Mouse (Mus musculus): ENCODE measurements at regions not wholly inside any gene's neighbourhood (a gene's known extent, or its start where the extent isn't known, plus 50 kb on each side); places are given as distances from the start of the nearest gene placed in this dataset.

- DNase-seq = no peak
These were observed 65.7 kb upstream of the Acsl4 start for GRCm38 (mm10) chrX:142456022-142456421.

GRCm38 (mm10) chrX:142464174-142464573 lies 73.8 kb upstream of the Acsl4 start:
- no peak for DNase-seq

GRCm38 (mm10) chrX:142464756-142465155 lies 74.4 kb upstream of the Acsl4 start:
- DNase-seq = no peak

- peak; percentile 33 for DNase-seq
These were observed 77.5 kb upstream of the Acsl4 start for GRCm38 (mm10) chrX:142467850-142468256.

GRCm38 (mm10) chrX:142468388-142468787 lies 78.1 kb upstream of the Acsl4 start:
- DNase-seq = no peak

- DNase-seq = peak; percentile 11
These were observed 78.8 kb upstream of the Acsl4 start for GRCm38 (mm10) chrX:142469048-142469634.

GRCm38 (mm10) chrX:142470083-142470482 lies 79.7 kb upstream of the Acsl4 start:
- no peak for DNase-seq

- no peak for DNase-seq
These were observed 91.0 kb upstream of the Acsl4 start for GRCm38 (mm10) chrX:142481203-142481815.

- DNase-seq = no peak
These were observed 97.7 kb upstream of the Acsl4 start for GRCm38 (mm10) chrX:142488078-142488477.

GRCm38 (mm10) chrX:142490093-142490717 lies 99.9 kb upstream of the Acsl4 start:
- DNase-seq = no peak

- no peak for DNase-seq
These were observed 110.8 kb upstream of the Acsl4 start for GRCm38 (mm10) chrX:142501094-142501493.

- DNase-seq = no peak
These were observed 114.6 kb upstream of the Acsl4 start for GRCm38 (mm10) chrX:142504962-142505361.

- DNase-seq = no peak
These were observed 117.1 kb upstream of the Acsl4 start for GRCm38 (mm10) chrX:142507475-142507874.

- no peak for DNase-seq
These were observed 126.2 kb upstream of the Acsl4 start for GRCm38 (mm10) chrX:142516406-142517131.

- DNase-seq = no peak
These were observed 126.9 kb upstream of the Acsl4 start for GRCm38 (mm10) chrX:142517205-142517604.

GRCm38 (mm10) chrX:142521063-142521462 lies 130.7 kb upstream of the Acsl4 start:
- DNase-seq = no peak

GRCm38 (mm10) chrX:142526953-142527352 lies 136.6 kb upstream of the Acsl4 start:
- peak; percentile 61 for DNase-seq

GRCm38 (mm10) chrX:142529892-142530291 lies 139.6 kb upstream of the Acsl4 start:
- DNase-seq = peak; percentile 14

- peak; percentile 35 for DNase-seq
These were observed 144.4 kb upstream of the Acsl4 start for GRCm38 (mm10) chrX:142534780-142535179.

GRCm38 (mm10) chrX:142535540-142535939 lies 145.2 kb upstream of the Acsl4 start:
- no peak for DNase-seq

- DNase-seq = no peak
These were observed 145.3 kb upstream of the Tmem164 start for GRCm38 (mm10) chrX:142535954-142536353.

- no peak for DNase-seq
These were observed 143.8 kb upstream of the Tmem164 start for GRCm38 (mm10) chrX:142537259-142537963.

- DNase-seq = peak; percentile 63
These were observed 140.9 kb upstream of the Tmem164 start for GRCm38 (mm10) chrX:142540264-142540663.

Measured in kidney, postnatal 10 days (tissue).